Mouse (Mus musculus) heart, adult 2 months (tissue): ENCODE measurements at regions not wholly inside any gene's neighbourhood (a gene's known extent, or its start where the extent isn't known, plus 50 kb on each side); places are given as distances from the start of the nearest gene placed in this dataset.

Source experiments
- DNase-seq, 2 experiments: peaks; one replicate each; pipeline ENCODE4 v3.0.0; 2021
- H3K27ac ChIP-seq: fragments of 200-600 bp; 2 replicates; pipeline ENCODE4 v1.8.1; 2022
- H3K27me3 ChIP-seq: fragments of 200-500 bp; 2 replicates; pipeline ENCODE4 v1.6.1; 2012; ENCODE audit warnings: mild to moderate bottlenecking, low read length, inconsistent platforms, mixed read lengths; ENCODE audit not compliant: control insufficient read depth, insufficient read depth
- H3K36me3 ChIP-seq: fragments of 200-500 bp; 2 replicates; pipeline ENCODE4 v1.6.1; 2012; ENCODE audit warnings: low read length, inconsistent platforms; ENCODE audit not compliant: control insufficient read depth, insufficient read depth
- H3K4me1 ChIP-seq: fragments of 200-500 bp; 2 replicates; pipeline ENCODE4 v1.6.1; 2011; ENCODE audit warnings: low read length; ENCODE audit not compliant: control insufficient read depth, insufficient read depth
- H3K4me3 ChIP-seq: fragments of 200-600 bp; 2 replicates; pipeline ENCODE4 v1.8.1; 2022
- H3K79me2 ChIP-seq: fragments of 200-500 bp; replicated peaks from 2 replicates; pipeline ENCODE4 v1.6.1; 2012; ENCODE audit warnings: mild to moderate bottlenecking, inconsistent platforms, low read length, moderate library complexity, mixed read lengths; ENCODE audit not compliant: control insufficient read depth, insufficient read depth
- H3K9ac ChIP-seq: fragments of 200-500 bp; 2 replicates; pipeline ENCODE4 v1.6.1; 2012; ENCODE audit warnings: low read depth, mild to moderate bottlenecking, control low read depth, inconsistent platforms, low read length, mixed read lengths
- CTCF ChIP-seq: fragments of 200-600 bp; IDR thresholded peaks from 2 replicates; pipeline ENCODE4 v1.8.1; 2022; ENCODE audit warnings: antibody characterized with exemption, mild to moderate bottlenecking, moderate library complexity
- EP300 ChIP-seq: fragments of 200-500 bp; IDR thresholded peaks from 2 replicates; pipeline ENCODE4 v1.6.1; 2011; ENCODE audit warnings: low read depth, low read length, control low read depth; ENCODE audit not compliant: insufficient read depth
- POLR2A ChIP-seq: fragments of 200-500 bp; IDR thresholded peaks from 2 replicates; pipeline ENCODE4 v1.6.1; 2011; ENCODE audit warnings: mild to moderate bottlenecking, low read depth, low read length, control low read depth; ENCODE audit not compliant: insufficient read depth
- WGBS: fragments of 180-500 bp; shearing (Covaris S2); methylation state at CpG from one replicate; pipeline ENCODE4 v1.1.7; 2018; 5-methylcytosine and 5-hydroxymethylcytosine counted together
- intact Hi-C: fragments of 180-260 bp; cut with DNase I; formaldehyde crosslinking; loops from one replicate; pipeline ENCODE4 v1.15.1; 2025

- intact Hi-C loops, result no loop called here
- no peak overlapping the region for H3K27ac ChIP-seq
- WGBS, result 54% methylated on average over 7 of the region's 7 CpGs
- H3K4me3 ChIP-seq, result no peak overlapping the region
- H3K4me1 ChIP-seq, result no peaks in the 10 kb centered on the region
- no peak for DNase-seq
- no peaks in the 10 kb centered on the region for H3K79me2 ChIP-seq
- no peak overlapping the region for H3K9ac ChIP-seq
- H3K36me3 ChIP-seq, result no peaks in the 10 kb centered on the region
- no peaks in the 10 kb centered on the region for H3K27me3 ChIP-seq
- TF ChIP-seq EP300 (no peak), CTCF (no peak), POLR2A (no peak)
Observed at GRCm38 (mm10) chr12:106311320-106311825, 301.3 kb downstream of the Vrk1 start.

- no peaks in the 10 kb centered on the region for H3K4me1 ChIP-seq
- no peak overlapping the region for H3K4me3 ChIP-seq
- no peak for TF ChIP-seq POLR2A
- TF ChIP-seq EP300, result no peak
- TF ChIP-seq CTCF, result no peak
- DNase-seq, result no peak
- H3K36me3 ChIP-seq, result no peaks in the 10 kb centered on the region
- intact Hi-C loops, result no loop called here
- no peaks in the 10 kb centered on the region for H3K27me3 ChIP-seq
- no peaks in the 10 kb centered on the region for H3K79me2 ChIP-seq
- H3K27ac ChIP-seq, result no peak overlapping the region
- no peak overlapping the region for H3K9ac ChIP-seq
- whole genome bisulfite sequencing, result 89% methylated on average over 17 of the region's 17 CpGs
Observed at GRCm38 (mm10) chr12:106311831-106312600, 302.0 kb downstream of the Vrk1 start.

- no peak for DNase-seq
- TF ChIP-seq CTCF (no peak), EP300 (no peak), POLR2A (no peak)
- WGBS, result 84% methylated on average over 16 of the region's 16 CpGs
- intact Hi-C loops, result no loop called here
- Histone ChIP-seq H3K79me2 (no peaks in the 10 kb centered on the region), H3K9ac (no peak overlapping the region), H3K4me1 (no peaks in the 10 kb centered on the region), H3K27me3 (no peaks in the 10 kb centered on the region; the same call in 1 of the 2 replicates), H3K36me3 (no peaks in the 10 kb centered on the region), H3K27ac (no peak overlapping the region), H3K4me3 (no peak overlapping the region)
Observed at GRCm38 (mm10) chr12:106317738-106318137, 307.7 kb downstream of the Vrk1 start.

GRCm38 (mm10) chr12:106321511-106321910 lies 311.5 kb downstream of the Vrk1 start:
- TF ChIP-seq EP300 (no peak), CTCF (no peak), POLR2A (no peak)
- 75% methylated on average over 7 of the region's 7 CpGs for WGBS
- no peak for DNase-seq

GRCm38 (mm10) chr12:106326611-106327010 lies 316.6 kb downstream of the Vrk1 start:
- H3K36me3 ChIP-seq, result no peaks in the 10 kb centered on the region
- H3K4me1 ChIP-seq, result no peaks in the 10 kb centered on the region
- intact Hi-C loops, result no loop called here
- no peak for DNase-seq
- no peak overlapping the region for H3K4me3 ChIP-seq
- H3K79me2 ChIP-seq, result no peaks in the 10 kb centered on the region
- WGBS, result 88% methylated on average over 4 of the region's 4 CpGs
- H3K9ac ChIP-seq, result no peak overlapping the region
- no peaks in the 10 kb centered on the region; the same call in 1 of the 2 replicates for H3K27me3 ChIP-seq
- no peak for TF ChIP-seq EP300
- no peak for TF ChIP-seq POLR2A
- TF ChIP-seq CTCF, result no peak
- no peak overlapping the region for H3K27ac ChIP-seq

More at GRCm38 (mm10) chr12:106321511-106321910, 311.5 kb downstream of the Vrk1 start:
- intact Hi-C loops, result no loop called here
- Histone ChIP-seq H3K36me3 (no peaks in the 10 kb centered on the region), H3K27me3 (no peaks in the 10 kb centered on the region; the same call in 1 of the 2 replicates), H3K27ac (no peak overlapping the region), H3K9ac (no peak overlapping the region), H3K79me2 (no peaks in the 10 kb centered on the region), H3K4me3 (no peak overlapping the region), H3K4me1 (no peaks in the 10 kb centered on the region)

- H3K27ac ChIP-seq, result no peak overlapping the region
- no peak for TF ChIP-seq POLR2A
- no peak for TF ChIP-seq CTCF
- no peak for TF ChIP-seq EP300
- H3K27me3 ChIP-seq, result no peaks in the 10 kb centered on the region
- no peaks in the 10 kb centered on the region for H3K36me3 ChIP-seq
- intact Hi-C loops, result no loop called here
- no peaks in the 10 kb centered on the region for H3K79me2 ChIP-seq
- H3K4me1 ChIP-seq, result no peaks in the 10 kb centered on the region
- DNase-seq, result no peak
- 69% methylated on average over 5 of the region's 5 CpGs for WGBS
- no peak overlapping the region for H3K9ac ChIP-seq
- H3K4me3 ChIP-seq, result no peak overlapping the region
Observed at GRCm38 (mm10) chr12:106327351-106327750, 317.3 kb downstream of the Vrk1 start.
